Mouse (Mus musculus): ENCODE measurements at regions not wholly inside any gene's neighbourhood (a gene's known extent, or its start where the extent isn't known, plus 50 kb on each side); places are given as distances from the start of the nearest gene placed in this dataset.
"Not testable (repeated sequence)": the region's sequence is repeated elsewhere in the genome, so short reads cannot be mapped to it uniquely, and the experiment has no call there.

DNA sequence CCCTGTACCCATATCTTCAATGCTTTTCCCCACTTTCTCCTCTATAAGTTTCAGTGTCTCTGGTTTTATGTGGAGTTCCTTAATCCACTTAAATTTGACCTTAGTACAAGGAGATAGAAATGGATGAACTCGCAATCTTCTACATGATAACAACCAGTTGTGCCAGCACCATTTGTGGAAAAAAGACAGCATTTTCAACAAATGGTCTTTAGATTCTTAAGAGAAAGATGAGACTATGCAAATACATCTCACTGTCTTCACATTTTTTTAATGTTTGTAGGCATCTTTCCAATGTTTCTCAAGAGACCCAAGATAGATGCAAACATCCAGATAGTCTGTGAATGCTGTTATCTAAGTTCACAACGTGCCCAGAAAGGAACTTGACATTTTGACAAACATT is 171.0 kb upstream of the Cdh7 start:
- DNase-seq = not testable (repeated sequence)

DNA sequence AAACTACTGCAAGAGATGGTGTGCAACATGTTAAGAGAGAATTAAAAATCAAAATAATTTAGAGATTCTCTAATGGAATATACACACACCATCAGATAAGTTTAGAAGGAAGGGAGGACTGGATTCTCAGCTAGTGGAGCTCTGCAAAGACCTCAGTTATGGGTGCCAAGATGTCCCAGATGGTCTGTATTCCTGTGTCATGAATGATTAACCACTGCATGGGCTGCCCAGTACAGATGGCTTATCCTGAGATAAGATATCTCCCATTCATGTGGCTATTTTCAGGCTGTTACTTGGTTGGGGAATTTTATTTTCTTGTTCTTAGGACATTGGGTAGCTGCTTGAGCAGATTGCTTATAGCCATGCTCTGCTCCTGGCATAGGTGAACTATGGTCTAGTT is 131.6 kb upstream of the Cdh7 start:
- peak in 1 of 2 experiments; percentile 13 for DNase-seq

- no peak for DNase-seq
Measured at GRCm38 (mm10) chr1:109898652-109899051, 83.6 kb upstream of the Cdh7 start.

DNA sequence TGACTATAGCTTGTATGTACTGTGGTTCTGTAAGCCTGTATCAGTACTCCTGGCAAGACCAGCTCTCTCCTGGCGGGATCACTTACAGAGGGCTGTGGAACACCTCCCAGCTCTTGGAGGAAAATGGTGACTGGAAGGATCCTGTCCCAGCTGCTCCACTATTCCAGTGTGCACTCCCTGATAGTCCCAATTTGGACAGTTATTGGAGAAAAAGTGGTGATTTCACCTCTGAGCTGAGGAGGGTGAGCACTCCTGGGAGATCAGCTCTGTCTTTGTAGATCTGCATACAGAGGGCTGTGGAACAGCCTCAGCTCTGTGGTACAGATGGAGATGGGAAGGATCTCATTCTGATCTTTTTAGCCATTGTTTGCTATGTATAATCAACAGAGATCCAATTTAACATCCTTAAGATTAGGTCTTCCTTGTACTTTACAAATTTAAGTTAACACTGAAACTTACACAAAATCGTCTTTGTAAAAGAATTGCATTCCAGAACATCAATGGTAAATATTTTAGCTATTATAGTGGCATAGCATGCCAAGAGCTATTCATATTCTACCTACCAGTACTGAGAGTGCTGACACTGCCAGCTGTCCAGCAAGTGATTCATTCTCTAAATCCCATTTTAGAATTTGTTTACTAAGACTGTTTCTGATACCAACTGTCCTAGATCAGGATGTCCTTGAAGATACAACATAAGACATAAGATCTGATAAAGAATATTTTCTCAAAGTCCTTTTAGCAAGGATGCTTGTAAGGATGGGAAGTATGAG is 52.6 kb upstream of the Cdh7 start:
- peak; percentile 48 to 65 for DNase-seq

All from cerebellum, postnatal 25 days (tissue).